Mouse (Mus musculus) yolk sac, embryonic 10.5 days (tissue): ENCODE results near the gene Sirt3.
"Not testable (repeated sequence)": the region's sequence is repeated elsewhere in the genome, so short reads cannot be mapped to it uniquely, and the experiment has no call there.

Experiments used
- DNase-seq: peaks from one replicate; pipeline ENCODE4 v3.0.0-alpha.2; 2017; ENCODE audit warnings: low spot score

The Sirt3 gene

GRCm38 (mm10) chr7:140897863-140898262 is 15.8 kb upstream of the Sirt3 start:
- no peak for DNase-seq

- DNase-seq, result no peak
Measured at GRCm38 (mm10) chr7:140894611-140895010, 12.5 kb upstream of the Sirt3 start.

- no peak for DNase-seq
Measured at GRCm38 (mm10) chr7:140894031-140894430, 11.9 kb upstream of the Sirt3 start.

DNA sequence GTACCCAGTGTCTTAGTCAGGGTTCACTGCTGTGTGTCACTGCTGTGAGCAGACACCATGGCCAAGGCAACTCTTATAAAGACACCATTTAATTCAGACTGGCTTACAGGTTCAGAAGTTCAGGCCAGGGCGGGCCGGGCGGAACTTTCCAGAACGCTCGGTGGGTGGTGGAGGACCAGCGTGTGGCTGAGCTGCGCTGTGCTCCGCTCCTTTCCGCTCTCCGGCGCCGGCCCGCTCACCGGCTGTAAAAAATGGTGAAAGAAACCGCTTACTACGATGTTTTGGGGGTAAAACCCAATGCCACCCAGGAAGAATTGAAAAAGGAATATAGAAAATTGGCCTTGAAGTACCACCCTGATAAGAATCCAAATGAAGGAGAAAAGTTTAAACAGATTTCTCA is 8.5 kb upstream of the Sirt3 start:
- not testable (repeated sequence) for DNase-seq

GRCm38 (mm10) chr7:140882469-140882803 is 327 bp upstream of the Sirt3 start:
- DNase-seq, result no peak

DNA sequence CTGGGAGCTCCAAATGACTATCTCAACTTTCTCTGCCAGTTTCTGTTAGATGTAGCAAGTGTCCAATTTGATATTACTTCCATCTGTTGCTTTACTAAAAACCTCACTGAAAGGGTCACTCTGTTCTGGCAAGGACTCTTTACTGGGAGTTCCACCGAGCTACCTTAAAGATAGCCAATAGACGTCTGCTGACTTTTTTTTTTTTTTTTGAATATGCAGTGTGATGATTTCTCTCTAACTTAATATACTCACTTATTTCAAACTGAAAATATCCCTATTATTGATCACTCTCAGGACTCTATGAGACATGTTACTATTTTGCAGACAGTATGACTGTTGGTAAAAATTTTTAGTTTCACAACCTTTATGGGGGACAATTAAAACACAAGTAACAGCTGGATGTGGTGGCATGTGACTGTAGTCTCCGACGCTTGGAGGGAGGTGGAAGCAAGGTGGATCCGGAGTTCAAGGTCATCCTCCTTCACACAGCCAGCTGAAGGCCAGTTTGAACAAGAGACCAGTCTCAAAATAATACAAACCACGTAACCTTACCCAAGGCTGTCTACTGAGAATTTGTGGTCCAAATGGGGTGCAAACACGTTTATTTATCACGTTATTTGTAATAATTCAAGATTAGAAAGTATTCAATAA is 1.1 kb downstream of the Sirt3 start:
- DNase-seq, result no peak

DNA sequence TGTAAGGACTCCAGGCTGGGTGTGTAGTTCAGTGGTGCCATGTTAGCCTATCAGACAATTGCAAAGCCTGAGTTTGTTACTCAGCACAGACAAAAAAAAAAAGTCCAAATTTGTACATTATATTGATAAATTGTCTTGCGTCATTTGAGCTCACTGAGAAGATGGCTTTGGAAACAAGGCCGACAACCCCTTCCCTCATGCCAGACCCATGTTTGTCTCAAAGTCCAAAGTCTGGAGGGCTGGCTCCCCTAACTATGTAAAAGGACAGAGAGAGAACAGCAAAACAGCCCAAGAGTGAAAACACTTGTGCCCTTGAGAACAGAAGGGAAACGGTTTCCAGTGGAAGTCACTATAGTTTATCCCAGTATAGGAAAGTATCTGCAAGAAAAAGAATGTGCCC is 1.7 kb downstream of the Sirt3 start:
- peak; percentile 26 for DNase-seq

DNA sequence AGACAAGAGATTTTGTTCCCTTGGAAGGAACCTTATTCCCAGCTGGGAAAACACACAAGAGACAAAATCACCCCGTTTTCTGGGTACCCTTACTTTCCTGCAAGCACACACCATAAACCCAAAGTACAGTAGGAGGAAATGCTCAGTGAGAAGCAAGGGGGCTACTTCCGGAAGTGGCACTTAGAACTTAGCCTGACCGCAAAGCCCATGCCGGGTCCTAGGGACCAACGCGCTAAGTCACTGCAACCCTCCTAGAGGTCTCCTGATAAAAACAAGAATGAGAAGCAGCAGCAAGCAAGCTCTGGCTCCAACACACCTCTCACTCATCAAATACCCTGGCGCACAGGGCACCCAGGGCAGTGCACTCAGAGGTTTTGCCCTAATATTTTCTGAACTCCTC is 2.8 kb downstream of the Sirt3 start:
- no peak for DNase-seq

- DNase-seq, result no peak
Measured at GRCm38 (mm10) chr7:140877364-140877763, 4.7 kb downstream of the Sirt3 start.

DNA sequence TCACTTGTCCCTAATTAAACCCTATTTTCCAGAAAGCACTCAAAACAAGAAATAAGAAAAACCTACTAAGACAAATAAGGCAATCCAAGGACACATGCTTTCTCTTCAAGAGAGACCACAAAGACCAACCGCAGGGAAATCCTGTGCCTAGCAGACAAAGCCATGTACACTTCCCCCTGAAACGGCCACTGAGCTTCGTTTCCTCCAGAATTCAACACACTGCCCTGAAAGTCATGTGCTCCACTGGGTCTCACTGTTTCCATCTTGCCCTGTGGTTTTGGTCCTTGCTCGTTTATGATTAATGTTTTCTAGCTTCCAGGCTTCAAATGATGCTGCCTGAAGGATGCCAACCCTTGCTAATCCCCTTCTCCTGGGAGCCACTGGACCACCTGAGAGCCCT is 7.9 kb downstream of the Sirt3 start:
- DNase-seq, result no peak

GRCm38 (mm10) chr7:140864761-140865160 is 17.3 kb downstream of the Sirt3 start:
- no peak for DNase-seq

- DNase-seq, result no peak
Measured at GRCm38 (mm10) chr7:140860728-140861127, 21.4 kb downstream of the Sirt3 start.

DNA sequence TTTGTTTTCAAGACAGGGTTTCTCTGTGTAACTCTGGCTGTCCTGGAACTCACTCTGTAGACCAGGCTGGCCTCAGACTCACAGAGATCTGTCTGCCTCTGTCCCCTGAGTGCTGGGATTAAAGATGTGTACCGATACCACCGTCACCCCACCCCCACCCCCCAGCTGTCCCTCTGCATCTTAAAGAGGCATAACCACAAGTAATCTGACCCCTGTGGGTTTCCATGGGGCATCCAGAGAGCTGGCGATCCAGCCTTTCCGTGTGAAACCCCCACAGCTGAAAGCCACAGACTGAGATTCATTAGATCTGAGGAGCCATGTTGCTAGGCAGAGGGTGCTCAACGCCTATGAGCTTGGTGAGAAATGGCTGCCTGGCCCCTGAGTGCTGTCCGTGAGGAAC is 22.1 kb downstream of the Sirt3 start:
- DNase-seq, result no peak

- DNase-seq, result no peak
Measured at GRCm38 (mm10) chr7:140858746-140859145, 23.4 kb downstream of the Sirt3 start.

GRCm38 (mm10) chr7:140857550-140858505 is 24.3 kb downstream of the Sirt3 start, which contains the start of gene Bet1l:
Gene Bet1l, minus strand, starts transcription at chr7:140857577.
- DNase-seq, result no peak

DNA sequence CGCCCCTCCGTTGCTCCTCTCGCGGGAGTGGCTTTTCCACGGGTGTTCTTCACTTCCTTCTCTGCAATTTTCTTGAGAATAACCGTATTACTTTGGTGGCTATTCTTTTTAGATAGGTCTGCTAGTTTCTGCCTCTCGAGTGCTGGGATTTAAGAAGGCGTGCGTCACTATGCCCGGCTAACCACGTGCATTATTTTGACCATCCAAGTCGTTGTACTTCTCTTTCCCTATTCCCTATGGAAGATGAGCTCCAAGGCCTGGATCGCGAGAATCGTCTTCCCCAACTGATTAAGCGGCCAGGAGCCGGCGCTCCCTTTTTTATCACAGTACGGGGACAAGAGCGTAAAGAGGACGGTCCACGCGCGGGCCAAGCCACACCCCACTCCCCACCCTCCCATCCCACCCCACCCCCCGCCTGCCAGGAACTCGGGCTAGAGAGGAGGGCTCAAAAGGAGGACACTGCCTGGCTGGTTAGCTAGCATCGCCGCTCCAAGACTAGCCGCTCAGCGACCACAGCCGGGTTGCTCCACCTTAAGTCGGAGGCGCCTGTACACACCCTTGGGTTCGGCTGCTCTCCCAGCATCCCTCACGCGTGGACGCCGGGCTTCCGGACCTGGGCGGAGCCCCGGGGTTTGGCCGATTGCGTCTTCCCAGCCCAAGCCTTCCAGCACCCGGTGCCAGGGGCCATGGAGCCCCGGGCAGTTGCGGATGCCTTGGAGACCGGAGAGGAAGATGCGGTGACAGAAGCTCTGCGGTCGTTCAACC is 25.1 kb downstream of the Sirt3 start, which contains the start of gene Ric8a:
Ric8a (plus strand) TSS at position 173 of the 765 bp plus-strand sequence.
- peak; percentile 85 for DNase-seq

DNA sequence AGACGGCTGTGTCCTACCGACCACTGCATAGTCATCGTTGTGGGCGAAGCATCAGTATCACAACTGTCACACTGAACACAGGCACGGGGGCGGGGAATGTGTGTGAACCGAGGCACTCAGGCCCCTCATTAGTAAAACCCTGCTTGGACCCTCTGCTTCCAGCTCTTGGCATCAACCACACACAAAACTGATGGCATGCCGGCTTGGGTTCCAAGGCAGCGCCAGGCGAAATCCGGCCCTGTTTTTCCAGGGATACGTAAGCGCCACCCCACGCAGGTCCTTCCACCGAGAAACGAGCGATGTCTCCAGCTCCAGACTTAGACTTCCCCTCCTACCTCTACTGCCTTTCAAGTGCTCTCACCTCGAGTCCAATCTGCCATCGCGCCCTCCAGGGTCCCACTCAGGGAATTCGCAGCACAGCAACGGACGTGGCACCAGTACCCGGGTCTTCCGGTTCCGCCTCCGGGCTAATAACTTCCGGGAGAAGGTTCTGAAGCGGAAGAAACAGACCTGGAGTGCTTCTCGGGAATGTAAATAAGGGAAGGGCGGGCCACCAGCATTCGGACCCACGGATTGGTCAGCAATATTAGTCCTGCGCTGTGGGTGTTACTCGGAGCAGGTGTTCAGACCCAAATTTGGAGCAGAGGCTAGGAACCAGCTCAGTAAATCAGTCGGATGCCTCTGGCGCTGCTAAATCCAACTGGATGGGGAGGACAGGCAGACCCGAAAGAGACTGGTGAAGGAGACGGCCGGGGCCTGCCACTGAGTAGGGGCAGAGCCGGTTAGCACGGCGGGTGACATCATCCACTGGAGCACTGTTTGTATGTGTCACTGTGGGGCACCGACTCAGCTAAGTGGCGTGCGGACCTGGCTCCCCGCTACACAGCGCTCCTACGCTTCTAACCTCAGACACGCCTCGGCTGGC is 26.0 kb downstream of the Sirt3 start, which contains the start of gene Gm45785:
Gm45785 (minus strand) TSS at position 472 of the 925 bp plus-strand sequence.
- DNase-seq, result peak; percentile 92

DNA sequence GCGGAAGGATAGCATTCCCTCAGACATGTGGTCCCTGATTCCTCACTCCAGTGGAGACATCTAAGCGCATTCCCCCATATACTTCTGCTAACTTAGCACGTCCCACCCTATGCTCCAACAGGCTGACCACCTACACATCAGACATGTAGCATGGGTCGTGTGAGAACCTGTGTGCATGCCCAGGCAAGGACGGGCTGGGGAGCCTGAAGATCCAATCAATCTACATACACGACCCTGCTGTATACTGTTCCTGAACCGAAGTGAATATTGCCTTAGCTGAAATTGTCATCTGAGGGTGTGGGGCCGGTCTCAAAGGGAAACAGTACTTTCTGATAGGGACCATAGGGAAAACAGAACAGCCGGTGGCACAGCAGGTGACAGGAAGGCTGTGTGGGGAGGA is 26.9 kb downstream of the Sirt3 start:
- no peak for DNase-seq

DNA sequence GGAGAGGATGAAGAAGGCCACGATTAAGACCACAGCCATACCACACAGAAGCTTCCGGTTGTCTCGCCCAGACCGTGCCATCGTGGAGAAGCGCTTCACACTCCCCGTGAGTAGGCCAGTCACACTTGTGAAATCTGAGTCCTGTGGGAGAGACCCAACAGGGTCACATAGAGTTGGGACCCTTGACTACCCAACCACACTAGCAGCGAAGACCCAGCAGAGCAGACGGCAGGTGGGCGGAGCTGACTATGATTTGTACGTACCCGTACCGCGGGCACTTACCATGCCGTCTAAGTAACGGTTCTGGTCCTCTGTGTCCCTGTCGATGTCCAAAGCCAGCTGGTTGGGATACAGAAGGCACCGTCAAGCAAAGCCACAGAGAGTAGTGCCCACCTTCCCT is 27.6 kb downstream of the Sirt3 start:
- DNase-seq, result no peak

GRCm38 (mm10) chr7:140853386-140853785 is 28.7 kb downstream of the Sirt3 start:
- DNase-seq, result peak; percentile 53

DNA sequence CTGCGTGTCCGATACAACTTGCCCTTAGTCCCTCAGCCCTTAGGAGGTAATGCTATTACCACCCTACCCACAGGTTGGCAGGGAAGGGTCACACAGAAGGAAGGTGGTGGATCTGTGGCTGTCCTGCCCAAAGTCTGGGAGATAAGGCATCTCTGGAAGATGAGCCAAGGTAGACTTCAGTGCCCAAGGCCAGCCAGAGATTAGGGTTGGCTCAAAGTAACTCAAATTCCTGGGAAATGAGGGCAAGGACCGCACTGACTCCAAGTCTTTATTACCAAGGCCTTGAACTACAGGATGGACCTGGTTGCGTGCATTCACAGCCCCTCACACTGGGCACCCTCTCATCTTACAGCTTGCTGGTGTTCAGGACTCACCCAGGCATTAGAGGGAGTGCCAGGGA is 30.2 kb downstream of the Sirt3 start:
- no peak for DNase-seq
